Mouse (Mus musculus) erythroid progenitor cell, adult 5-6 weeks (primary cell): Measurements from ENCODE around the gene Epo. TPM values are rescaled to one million over a fixed set of nuclear protein-coding genes. Genes with fewer than 3 reads are reported as not detected.

ENCODE experiments used
- ATAC-seq: replicated peaks from 2 replicates; pipeline ENCODE4 v1.8.0; 2016; ENCODE audit warnings: moderate number of reproducible peaks, mild to moderate bottlenecking, moderate TSS enrichment, inconsistent platforms; ENCODE audit not compliant: poor library complexity, low FRiP score, severe bottlenecking
- total RNA-seq, 2 experiments: library from RNA; stranded (forward) in 1 of 2; stranded (reverse) in 1 of 2; fragments of 150-400 nt in 1 of 2; fragments of 186-747, 209-891 nt in 1 of 2; gene quantifications; 2 replicates each; pipeline versions ENCODE4 v1.2.3 to v1.2.4; 2015 to 2017; ENCODE audit warnings: low replicate concordance in 2 of 2

Epo gene
- total RNA-seq, 2 experiments from 2014 or later = not detected

DNA sequence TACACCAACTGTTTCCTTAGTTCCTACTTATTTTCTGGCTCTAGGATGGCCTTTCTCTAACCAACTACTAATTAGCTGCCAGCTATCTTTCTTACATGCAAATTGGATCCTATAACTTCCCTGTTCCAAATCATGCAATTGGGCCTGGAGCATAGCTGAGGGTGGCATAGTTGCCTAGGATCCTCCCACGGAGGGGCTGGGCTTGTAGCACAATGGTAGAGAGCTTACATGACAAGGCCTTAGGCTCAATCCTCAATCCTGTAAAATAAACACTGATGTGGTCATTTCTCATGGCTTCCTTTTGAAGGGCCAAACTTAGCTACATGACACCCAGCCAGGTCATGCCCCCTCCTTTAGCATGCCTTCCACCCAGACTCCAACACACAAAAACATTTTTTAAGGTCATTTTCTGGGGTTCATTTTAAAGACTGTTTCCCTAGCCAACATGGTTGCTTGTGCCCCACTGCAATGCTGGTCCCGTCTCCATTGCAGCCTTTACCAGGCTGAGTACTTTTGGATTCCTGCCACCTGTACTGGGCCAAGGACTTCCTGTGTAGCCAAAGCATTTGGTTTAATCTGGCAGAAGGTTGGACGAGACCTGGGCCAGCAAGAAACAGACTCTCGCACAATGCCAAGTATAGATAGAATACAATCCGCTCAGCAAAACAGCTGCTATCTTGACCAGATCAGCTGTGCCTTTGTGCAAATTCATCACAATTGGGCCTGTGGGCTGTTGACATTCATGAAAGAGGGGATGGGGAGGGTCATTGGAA lies 8.9 kb upstream of the Epo start:
- ATAC-seq = no peak

DNA sequence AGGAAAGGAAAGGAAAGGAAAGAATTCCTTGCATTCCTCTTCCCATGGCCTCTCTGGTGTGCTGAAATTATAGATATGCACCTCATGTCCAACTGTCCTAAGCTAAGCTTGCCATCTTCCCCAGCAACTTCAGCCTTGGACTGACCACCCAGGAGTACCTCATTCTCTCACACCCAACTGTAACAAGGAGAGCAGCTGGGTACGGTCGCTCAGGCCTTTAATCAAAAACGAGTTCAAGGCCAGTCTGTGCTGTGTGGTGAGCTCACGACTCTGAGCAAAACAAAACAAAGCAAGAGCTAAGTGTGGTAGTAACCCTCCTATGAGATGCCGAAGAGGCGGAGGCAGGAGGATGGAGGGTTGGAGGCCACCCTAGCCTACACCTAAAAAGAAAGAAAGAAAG lies 7.9 kb upstream of the Epo start:
- no peak for ATAC-seq

DNA sequence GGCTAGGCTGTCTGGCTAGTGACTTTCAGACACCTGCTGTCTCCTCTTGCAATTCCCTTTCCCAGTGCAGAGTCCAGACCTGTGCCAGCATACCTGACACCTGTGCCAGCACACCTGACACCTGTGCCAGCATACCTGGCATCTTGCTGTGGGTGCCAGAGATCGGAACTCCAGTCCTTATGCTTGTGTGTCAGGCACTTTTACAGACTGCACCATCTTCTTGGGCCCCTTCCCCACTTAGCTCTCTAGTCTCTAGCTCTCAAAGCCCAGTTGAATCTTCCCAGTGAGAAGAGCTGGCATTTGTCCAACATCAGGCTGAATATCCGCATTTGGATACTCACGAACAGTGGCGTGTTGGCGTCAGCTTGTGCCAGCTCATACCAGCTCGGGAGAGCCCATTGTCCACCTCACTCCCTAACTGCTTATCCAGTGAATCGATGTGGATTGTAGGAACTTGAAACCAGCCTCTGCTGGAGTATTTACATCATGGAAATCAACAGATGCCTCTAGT lies 6.3 kb upstream of the Epo start:
- ATAC-seq = no peak

DNA sequence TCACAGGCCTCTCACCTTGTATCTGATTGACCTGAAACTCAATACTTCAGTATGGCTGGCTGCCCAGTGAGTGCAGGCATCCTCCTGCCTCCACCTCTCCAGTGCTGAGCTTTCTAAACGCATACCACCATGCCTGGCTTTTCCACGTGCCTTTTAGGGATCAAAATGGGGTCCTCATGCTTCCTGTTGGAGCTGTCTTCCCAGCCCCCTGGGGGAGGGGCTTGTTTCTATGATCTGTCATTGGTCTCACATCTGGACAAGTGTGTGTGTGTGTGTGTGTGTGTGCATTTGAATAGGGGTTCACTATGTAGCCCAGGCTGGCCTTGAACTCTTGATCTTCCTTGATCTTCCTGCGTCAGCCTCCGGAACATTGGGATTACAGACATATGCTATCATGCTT lies 4.4 kb upstream of the Epo start:
- no peak for ATAC-seq

DNA sequence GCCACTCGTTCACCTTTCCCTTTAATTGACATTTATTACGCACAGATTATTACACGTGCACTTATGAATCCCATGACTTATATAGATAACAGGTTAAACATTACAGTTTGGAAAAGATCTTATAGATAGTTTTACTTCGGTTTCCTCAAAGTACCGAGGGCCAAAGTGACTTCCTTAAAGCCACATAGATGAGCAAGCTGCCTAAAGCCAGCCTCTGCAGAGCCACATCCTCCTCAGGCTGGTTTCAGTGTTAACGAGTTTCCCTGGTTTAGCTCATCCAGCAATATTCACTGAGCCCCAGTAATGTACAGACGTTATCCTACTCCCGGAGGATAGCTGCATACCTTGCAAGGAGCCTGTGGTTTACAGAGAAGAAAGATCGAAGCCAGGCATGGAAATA lies 2.3 kb upstream of the Epo start:
- no peak for ATAC-seq

DNA sequence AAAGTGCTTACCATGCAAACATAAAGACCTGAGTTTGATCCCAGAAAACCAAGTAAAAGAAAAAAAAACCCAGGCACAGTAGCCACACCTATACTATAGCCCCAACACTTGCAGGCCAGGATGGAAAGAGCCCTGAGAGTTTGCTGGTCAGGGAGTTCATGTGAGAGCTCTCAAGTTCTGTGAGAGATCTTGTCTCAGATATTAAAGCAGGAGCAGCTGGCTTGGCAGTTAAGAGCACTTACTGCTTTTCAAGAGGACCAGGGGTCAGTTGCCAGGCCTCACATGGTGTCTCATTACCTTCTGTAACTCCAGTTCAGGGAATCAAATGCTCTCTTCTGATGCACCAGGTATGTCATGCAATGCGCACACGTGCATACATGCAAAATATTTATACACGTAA lies 1.7 kb upstream of the Epo start:
- ATAC-seq = no peak

DNA sequence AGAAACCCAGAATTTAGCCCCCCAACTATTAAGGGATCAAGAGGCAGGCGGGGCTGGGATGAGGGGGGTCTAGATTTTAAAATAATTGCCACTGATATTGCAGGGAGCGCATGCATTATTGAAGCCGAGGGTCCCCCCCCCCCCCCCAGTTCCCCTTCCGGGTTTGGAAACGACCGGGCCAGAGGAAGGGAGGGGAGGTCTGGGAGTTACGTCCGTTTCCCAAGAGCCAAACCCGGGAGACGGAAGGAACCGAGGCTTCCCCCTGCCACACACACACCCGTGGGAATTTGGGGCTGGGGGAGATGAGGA lies 280 bp downstream of the Epo start:
- ATAC-seq = peak; percentile 13; the same call in 1 of the 2 replicates

DNA sequence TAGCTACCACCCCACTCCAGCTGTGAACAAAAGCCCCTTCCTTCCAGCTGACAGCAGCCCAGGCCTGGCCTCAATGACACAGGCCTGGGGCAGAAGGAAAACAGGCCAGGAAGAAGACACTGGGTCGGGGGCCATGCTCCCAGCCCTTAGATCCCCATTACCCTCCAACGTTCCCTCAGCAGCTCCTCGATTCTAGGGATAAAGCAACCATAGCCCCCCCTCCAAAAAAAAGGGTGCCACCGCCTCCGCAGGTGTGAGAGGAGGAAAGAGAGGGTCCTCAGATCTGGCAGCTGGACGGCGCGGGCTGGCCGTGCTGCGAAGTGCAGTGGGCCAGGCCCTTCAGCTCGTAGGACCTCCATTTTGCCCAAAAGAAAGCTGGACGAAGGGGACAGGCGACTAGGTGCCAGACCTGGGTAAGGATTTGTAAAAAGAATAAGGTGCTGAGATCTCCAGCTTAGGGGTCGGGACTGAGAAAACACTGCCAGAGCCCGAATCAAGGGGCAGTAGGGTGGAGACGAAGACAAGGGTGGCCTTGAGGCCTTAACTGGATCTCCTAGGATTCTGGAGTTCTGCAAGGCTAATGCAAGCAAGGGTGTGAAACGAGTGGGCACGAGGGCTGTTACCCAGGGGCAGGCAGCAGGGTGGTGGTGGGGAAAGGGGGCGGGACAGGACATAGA lies 773 bp downstream of the Epo start:
- ATAC-seq = 0 out of 2 replicates have a peak, but pooled peaks have one; percentile 21

DNA sequence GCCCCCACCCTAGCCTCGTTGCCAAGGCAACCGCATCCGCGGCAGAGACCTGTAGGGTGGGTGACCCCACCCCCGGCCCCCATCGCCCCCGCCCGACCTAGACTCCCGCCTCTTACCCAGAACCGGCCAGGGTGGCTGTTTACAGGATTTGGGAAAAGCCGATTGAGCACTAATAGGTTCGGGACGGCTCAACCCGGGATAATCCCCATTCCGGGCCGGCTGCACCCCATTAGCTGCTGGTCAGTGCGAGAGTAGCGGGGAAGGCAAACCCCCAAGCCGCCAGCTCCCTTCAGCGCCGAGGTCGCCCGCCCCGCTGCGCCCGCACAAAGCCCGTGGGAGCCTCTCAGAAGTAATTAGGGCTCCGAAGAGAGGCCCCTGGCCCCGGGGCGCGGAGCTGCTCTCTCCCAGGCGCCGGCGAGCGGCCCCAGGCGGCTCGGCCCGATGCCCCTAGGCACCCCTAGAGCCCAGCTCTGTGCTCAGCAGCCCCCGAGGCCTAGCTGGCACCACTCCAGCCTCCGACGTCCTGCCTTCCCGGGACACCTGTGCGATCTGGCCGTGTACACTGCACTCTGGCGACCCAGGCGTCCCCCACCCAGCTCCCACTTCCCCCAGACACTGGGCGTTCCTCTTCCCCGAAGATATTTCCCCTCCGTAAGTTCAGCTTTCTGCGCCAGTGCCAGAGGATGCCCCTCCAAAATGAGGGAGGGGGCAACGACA lies 1.5 kb downstream of the Epo start:
- ATAC-seq = peak; percentile 15

DNA sequence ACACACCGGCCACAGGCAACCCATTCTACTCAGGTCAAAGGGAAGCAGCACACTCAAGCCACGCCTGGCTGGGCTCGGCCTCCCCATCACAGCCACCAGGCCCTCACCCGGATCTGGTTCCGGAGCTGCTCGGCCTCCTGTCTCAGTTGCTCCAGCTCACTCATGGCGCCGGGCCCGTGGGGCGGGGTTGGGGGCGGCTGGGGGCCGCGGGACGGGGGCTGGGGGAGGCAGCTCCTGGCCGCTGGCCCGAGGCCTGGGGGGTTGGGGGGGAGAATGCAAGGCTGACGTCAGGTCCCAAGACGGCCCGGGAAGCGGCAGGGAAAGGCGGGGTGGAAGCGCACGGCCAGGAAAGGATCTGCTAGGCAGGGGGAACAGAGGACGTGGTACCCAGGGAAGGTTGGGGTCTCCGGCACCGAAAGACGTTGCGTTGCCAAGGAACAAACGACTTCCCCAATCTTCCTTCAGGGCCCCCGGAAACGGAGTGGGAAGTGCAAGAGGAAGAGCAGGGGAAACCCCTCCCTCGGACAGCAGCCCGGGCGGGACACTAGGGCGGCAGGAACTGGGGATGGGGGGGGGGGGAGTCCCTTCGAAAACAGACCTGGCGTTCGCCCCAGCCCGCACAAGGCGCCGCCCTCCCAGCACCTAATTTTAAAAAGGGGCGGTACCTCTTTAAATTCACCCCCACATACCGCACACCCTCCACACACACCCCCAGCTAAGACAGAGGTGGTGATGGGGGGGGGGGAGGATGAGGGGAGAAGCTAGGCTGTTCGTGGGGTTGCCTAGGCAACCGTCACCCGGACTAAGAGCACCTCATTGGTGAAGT lies 2.2 kb downstream of the Epo start:
- no peak for ATAC-seq

DNA sequence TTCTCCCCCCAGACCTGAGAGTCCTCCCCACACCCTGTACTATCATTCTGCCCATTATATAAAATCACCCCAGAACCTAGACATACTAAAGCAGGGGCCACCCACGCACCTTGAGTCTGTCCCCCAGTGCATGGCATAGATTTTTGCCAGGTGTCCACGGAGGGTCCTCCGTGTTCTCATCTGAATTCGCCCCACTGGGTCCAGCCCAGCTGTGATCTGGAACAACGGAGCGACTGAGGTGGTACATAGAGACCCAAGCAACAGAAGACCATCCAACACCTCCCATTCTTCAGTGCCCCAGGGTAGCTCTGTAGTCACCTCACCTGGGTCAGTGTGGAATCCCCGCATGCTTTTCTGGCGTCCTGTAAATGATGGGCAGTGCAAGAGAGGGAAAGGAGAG lies 3.0 kb downstream of the Epo start:
- no peak for ATAC-seq

DNA sequence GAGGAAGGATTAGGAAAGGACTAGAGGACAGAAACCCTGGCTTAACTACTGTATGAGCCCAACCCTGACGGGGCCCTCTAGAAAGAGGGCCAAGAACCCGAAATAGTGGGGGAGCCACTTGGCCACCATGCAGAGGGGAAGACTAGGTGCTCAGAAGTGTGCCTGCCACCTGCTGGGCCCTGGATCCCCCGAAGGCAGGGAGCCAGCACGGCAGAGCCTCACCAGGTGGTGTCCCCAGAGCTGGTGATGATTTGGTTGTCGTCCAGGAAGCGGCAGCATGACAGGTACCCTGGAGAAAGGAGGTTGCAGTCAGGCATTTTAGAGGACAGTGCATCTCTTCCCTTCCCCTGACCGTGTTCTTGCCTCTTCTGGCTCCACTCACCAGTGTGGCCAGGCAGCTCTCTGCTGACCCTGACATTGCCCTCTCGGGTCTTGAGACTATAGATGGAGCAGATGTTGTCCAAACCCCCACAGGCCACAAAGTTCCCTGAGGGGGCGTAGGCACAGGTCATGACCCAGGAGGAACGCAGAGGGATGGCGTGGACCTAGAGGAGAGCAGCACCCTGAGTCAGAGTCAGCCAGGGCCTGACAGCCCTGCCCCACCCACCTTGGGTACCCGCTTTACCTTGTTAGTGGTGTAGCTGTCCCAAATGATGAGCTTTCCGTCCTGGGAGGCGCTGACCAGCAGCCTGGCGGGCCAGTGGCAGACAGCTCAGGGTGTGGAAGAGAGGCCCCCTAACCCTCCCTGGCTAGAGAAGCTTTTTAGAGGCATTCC lies 3.6 kb downstream of the Epo start:
- no peak for ATAC-seq

DNA sequence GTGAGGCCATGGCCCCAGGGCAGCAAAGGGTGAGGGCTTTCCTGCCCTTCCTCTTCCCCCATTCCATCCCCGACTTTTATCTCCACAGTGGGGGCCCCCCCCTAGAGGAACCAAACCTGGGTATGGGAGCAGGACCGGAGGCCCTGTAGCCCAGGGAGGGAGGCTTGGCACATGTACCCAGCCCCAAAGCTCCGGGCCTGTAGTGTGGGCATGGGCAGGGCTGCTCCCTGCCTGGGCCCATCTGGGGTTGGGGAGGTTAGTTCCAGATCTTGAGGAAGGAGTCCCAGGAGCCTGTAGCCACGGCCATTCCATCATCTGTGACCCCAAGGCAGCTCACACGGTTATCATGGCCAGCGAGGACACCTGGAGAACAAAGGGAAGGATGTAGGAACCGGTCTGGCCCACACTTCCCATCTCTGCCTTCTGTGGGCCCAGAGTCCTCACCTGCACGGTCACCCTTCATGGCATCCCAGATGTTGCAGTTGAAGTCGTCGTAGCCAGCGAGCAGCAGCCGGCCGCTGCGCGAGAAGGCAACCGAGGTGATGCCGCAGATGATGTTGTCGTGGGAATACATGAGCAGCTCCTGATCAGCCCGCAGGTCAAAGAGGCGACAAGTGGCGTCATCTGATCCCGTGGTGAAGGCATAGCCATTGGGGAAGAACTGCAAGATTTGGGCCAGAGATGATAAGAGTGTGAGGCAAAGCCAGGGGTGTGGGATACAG lies 4.6 kb downstream of the Epo start:
- no peak for ATAC-seq

DNA sequence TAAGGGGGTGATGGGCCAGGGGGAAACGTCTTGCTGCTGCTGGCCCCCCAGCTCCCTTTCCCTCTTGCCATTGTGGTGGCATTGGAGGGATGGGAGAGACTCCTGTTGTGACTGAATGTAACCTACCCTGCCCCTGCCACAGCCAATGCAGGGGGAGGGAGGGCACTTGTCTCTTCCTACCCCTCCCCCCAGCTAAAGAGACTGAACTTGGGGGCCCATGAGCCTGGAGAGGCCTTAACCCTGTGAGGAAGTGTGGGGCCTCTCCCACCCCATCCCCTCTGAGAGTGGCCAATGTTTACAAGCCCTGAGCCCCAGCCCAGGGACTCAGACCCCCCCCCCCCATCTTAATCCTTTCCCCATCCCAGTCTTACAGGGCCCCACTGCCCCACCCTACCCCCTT lies 5.6 kb downstream of the Epo start:
- ATAC-seq = no peak

DNA sequence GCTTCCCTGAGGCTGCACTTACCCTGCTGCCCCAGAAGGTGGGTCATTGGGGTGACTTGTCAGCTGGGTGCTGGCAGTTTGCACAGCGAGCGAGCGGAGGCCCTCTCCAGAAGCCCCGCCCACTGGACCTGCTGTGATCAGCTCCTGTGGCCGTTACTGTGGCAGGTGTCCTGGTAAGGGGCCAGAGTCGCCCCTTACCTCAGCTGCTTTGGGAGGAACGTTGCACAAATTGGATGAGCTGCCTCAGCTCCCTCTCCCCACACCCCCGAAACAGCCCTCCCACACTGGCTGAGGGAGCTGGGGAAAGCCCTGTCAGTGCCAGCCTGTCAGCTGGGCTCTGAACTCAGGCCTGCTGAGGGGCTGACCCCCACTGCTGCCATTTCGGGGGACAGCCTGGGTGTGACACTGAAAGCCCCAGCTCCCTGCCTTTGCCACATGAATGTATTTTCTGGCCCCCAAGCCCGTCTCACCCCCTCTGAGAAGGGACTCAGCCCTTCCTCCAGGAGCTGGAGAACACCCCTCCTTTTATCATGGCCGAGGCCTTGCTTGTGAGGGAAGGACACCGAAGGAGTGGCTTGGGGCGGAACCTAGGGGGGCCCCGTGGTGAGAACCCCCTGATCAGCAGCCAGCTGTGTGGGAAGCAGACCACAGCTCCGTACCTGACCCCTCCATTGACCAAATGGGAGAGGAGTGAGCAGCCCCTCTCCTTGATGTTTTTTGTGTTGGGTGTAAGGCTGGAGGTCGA lies 6.7 kb downstream of the Epo start:
- ATAC-seq = 0 out of 2 replicates have a peak, but pooled peaks have one; percentile 29

DNA sequence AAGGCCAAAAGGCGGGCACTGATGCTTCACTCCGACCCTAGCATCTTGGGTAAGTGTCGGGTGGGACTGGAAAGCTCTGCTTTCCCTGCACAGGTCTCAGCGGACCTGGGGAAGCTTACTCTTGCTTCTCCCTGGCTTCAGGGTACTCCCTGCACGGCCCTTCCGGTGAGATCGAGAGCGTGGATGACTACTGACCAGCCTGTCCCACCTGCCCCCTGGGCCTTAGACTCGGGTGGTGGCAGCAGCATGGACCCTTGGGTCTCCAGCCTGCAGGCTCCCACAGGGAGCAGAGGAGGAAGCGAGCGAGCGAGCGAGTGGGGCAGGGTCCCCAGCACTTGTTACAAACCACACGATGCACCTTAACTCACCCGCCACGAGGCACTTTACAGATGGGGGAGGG lies 7.5 kb downstream of the Epo start:
- ATAC-seq = no peak

DNA sequence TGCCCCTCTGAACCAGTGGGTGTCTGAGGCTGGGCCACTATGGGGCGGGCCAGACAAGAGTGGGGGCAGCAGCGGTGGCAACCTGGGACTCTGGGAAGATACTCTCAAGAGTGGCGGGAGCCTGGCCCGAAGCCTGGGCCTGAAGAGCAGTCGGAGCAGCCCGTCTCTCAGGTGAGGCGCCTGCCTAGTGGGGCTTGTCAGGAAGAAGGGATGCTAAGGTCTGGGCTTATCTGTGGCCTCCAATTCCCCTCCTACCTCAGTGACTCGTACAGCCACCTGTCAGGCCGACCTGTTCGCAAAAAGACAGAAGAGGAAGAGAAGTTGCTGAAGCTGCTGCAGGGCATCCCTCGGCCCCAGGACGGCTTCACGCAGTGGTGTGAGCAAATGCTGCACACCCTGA lies 8.4 kb downstream of the Epo start:
- no peak for ATAC-seq

DNA sequence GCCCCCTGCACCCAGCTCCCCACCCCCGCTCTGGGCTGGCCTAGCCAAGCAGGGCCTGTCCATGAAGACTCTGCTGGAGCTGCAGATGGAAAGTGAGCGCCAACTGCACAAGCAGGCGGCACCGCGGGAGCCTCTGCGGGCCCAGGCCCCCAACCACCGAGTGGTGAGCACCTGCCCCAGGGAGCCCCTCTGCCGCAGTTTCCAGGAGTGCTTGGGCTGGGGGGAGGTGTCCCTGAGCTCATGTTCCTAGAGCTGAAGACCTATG lies 8.9 kb downstream of the Epo start:
- no peak for ATAC-seq
